Mouse (Mus musculus): ENCODE results near the gene Cgn. TPM values are rescaled to one million over a fixed set of nuclear protein-coding genes. Genes with fewer than 3 reads are reported as not detected.
"Not testable (repeated sequence)": the region's sequence is repeated elsewhere in the genome, so short reads cannot be mapped to it uniquely, and the experiment has no call there.

Cgn gene
- polyA plus RNA-seq, 1 experiment from 2014 or later: 6.5 TPM

DNA sequence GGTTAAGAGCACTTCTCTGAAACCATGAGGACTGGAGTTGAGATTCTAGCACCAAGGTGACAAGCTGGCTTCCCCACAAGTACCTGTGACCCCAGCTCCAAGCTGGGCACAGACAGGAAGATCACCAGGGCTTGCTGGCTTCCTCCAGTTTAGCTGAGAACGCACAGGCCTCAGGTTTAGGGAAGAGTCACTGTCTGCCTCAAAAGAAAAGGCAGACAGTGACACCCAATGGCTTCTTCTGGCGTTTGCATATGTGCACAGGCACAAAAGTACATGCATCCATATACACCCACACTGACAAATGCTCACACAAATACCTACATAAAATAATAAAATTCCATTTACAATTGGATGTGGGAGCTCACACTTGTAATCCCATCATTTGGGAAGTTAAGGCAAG lies 62.7 kb downstream of the Cgn start:
- H3K4me3 ChIP-seq; H3K9me3 ChIP-seq (replicated peaks); H3K4me1 ChIP-seq; DNase-seq (ENCODE audit: low spot score); H3K27me3 ChIP-seq (ENCODE audit: low read depth, poor library complexity, severe bottlenecking); H3K27ac ChIP-seq; H3K36me3 ChIP-seq: not testable (repeated sequence)
- 45% methylated on average over 2 of the region's 2 CpGs for whole genome bisulfite sequencing

DNA sequence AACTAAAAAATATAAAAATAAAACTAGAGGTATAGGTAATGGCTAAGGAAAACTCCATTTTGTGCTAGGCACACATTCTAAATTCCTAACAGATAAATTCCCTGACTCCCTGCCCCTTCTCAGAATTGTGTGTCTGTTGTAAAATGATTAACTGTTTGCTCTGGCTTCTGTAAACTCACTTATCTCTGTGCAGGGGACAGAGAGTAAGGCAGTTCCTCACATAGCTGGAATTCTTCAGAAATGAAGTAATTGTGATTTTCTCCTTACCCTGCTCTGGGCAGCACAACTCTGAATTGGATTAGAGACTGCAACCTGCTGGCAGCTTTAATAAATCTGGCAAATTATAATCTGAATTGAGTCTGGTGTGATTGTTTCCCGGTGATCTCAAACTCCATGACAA lies 68.0 kb downstream of the Cgn start:
- H3K27me3 ChIP-seq (ENCODE audit: low read depth, poor library complexity, severe bottlenecking); H3K4me1 ChIP-seq; H3K9me3 ChIP-seq (replicated peaks); H3K27ac ChIP-seq; H3K4me3 ChIP-seq; DNase-seq (ENCODE audit: low spot score); H3K36me3 ChIP-seq: not testable (repeated sequence)
- 73% methylated on average over 1 of the region's 1 CpGs for WGBS

DNA sequence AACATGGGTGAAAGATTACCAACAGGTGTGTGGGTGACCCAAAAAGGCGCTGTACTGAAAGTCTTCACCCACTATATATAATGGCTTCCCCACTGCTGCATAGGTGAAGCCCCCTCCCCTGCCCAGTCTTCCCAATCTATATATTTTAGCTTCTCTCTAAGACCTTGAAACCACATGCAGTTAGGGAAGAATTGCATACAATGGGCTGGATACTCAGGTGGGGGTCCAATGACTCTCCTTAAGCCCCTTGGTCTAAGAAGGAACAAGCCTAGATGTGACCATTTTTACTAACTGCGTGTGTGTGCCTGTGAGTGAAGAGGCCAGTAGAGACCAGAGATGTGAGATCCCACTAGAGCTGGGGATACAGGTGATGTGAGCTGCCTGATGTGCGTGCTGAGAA lies 72.9 kb downstream of the Cgn start:
- not testable (repeated sequence) for H3K4me3 ChIP-seq; H3K36me3 ChIP-seq; H3K27me3 ChIP-seq (ENCODE audit: low read depth, poor library complexity, severe bottlenecking); H3K4me1 ChIP-seq; H3K27ac ChIP-seq; H3K9me3 ChIP-seq (replicated peaks); DNase-seq (ENCODE audit: low spot score)
- 94% methylated on average over 3 of the region's 3 CpGs for WGBS

DNA sequence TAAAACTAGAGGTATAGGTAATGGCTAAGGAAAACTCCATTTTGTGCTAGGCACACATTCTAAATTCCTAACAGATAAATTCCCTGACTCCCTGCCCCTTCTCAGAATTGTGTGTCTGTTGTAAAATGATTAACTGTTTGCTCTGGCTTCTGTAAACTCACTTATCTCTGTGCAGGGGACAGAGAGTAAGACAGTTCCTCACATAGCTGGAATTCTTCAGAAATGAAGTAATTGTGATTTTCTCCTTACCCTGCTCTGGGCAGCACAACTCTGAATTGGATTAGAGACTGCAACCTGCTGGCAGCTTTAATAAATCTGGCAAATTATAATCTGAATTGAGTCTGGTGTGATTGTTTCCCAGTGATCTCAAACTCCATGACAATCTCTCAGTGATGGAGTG lies 75.7 kb downstream of the Cgn start:
- not testable (repeated sequence) for H3K27me3 ChIP-seq (ENCODE audit: low read depth, poor library complexity, severe bottlenecking); DNase-seq (ENCODE audit: low spot score); H3K4me1 ChIP-seq; H3K9me3 ChIP-seq (replicated peaks); H3K4me3 ChIP-seq; H3K27ac ChIP-seq; H3K36me3 ChIP-seq

Other genes with a start within 250 kb of the Cgn start
- 45.5 and 46.2 TPM in 2 replicates for gene Snx27, start 203.8 kb downstream of the Cgn start, polyA plus RNA-seq (2016; fragmentation: Nextera tagmentation; extraction: Ambion mirVana)
- not detected in 2 replicates for gene Gm10972, start 143.4 kb downstream of the Cgn start, polyA plus RNA-seq (2016; fragmentation: Nextera tagmentation; extraction: Ambion mirVana)
- gene Tuft1, start 127.6 kb downstream of the Cgn start, polyA plus RNA-seq (2016; fragmentation: Nextera tagmentation; extraction: Ambion mirVana): 4.1 and 4.5 TPM in 2 replicates
- 0.60 TPM in 1 of 2 replicates, not detected in the other for gene Selenbp2, start 92.9 kb downstream of the Cgn start, polyA plus RNA-seq (2016; fragmentation: Nextera tagmentation; extraction: Ambion mirVana)
- gene Pogz, start 51.1 kb upstream of the Cgn start, polyA plus RNA-seq (2016; fragmentation: Nextera tagmentation; extraction: Ambion mirVana): 17.7 and 21.4 TPM in 2 replicates
- gene Psmb4, start 100.5 kb upstream of the Cgn start, polyA plus RNA-seq (2016; fragmentation: Nextera tagmentation; extraction: Ambion mirVana): 364 and 392 TPM in 2 replicates
- gene Selenbp1, start 146.6 kb upstream of the Cgn start, polyA plus RNA-seq (2016; fragmentation: Nextera tagmentation; extraction: Ambion mirVana): 8.5 and 12.5 TPM in 2 replicates
- gene Rfx5, start 167.6 kb upstream of the Cgn start, polyA plus RNA-seq (2016; fragmentation: Nextera tagmentation; extraction: Ambion mirVana): 6.7 and 10.8 TPM in 2 replicates
- gene Pi4kb, start 188.2 kb upstream of the Cgn start, polyA plus RNA-seq (2016; fragmentation: Nextera tagmentation; extraction: Ambion mirVana): 18.9 and 22.2 TPM in 2 replicates
- 38.6 and 40.8 TPM in 2 replicates for gene Zfp687, start 229.0 kb upstream of the Cgn start, polyA plus RNA-seq (2016; fragmentation: Nextera tagmentation; extraction: Ambion mirVana)

All from limb, embryonic 10.5 days (tissue).